Mouse (Mus musculus) cerebellum, postnatal 14 days (tissue): Measurements from ENCODE around the gene AI597479.

Experiments used
- DNase-seq, 2 experiments: peaks; one replicate each; pipeline ENCODE4 v3.0.0; 2021; ENCODE audit warnings: mixed read lengths in 2 of 2

Gene AI597479

GRCm38 (mm10) chr1:43163467-43164418, 65.2 kb downstream of the AI597479 start:
- peak; percentile 73 to 77 for DNase-seq

GRCm38 (mm10) chr1:43164582-43164981, 66.1 kb downstream of the AI597479 start:
- no peak for DNase-seq
